Comparison of ENCODE assay signal across 8 mouse cellular contexts in the genomic region with DNA sequence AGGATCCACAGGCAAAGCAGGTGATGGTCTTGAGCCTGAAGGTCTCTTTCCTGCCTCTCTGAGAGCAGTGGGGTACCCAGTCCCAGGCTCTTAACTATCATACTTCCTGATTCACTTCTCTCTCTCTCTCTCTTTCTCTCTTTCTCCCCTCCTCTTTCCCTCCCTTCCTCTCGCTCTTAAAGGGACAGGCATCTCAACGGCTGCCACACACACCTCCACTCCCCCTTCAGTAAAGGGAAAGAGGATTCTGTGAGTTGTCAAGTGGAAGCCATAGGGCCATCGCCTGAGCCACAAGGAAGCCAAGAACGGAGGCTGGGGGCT. TPM values are rescaled to one million over a fixed set of nuclear protein-coding genes. Genes with fewer than 3 reads are reported as not detected.
DNase-seq lines count a peak whose midpoint lies in the region; ATAC-seq and TF ChIP-seq lines count a peak whose summit lies in the region.

A gene (minus strand): TSS at position 151 of the 321 bp plus-strand sequence.

- no peak for DNase-seq in heart, postnatal 14 days
- peak; percentile 52 for DNase-seq in CH12.LX (ENCODE audit: extremely low read depth)
- DNase-seq in gonadal fat pad, adult 2 months (ENCODE audit: low read depth) = no peak
- DNase-seq in ovary, postnatal 36 days (ENCODE audit: low spot score) = no peak
- DNase-seq in left cerebral cortex, postnatal 25 days (ENCODE audit: low spot score in 2 of 2) = no peak
- no peak for DNase-seq in layer of hippocampus, postnatal 14 days (ENCODE audit: low spot score in 2 of 2)

- H3K4me3 ChIP-seq in heart, embryonic 16.5 days (ENCODE audit: low read length) = peak within 1 kb of the TSS; percentile 56
- H3K4me3 ChIP-seq in CH12.LX (replicated peaks in 1 of 3; ENCODE audit: low read depth in 2 of 3, low read length in 2 of 3, poor library complexity in 1 of 3) (peak within 1 kb of the TSS; percentile 62 to 83 (median 81)), macrophage (ENCODE audit: inconsistent target) (peak within 1 kb of the TSS; percentile 84)

- no peaks in the 10 kb centered on the region for H3K27me3 ChIP-seq in heart, embryonic 16.5 days (ENCODE audit: control insufficient read depth, insufficient read depth, low read length)
- H3K27me3 ChIP-seq in CH12.LX (replicated peaks) = no peaks in the 10 kb centered on the region

- intact Hi-C loops in heart, postnatal 14 days (cut with DNase I) = no loop called here
- intact Hi-C loops in left cerebral cortex, postnatal 25 days (cut with DNase I) = no loop called here

- peak within 1 kb of the TSS; percentile 70 for H3K9ac ChIP-seq in heart, embryonic 16.5 days (ENCODE audit: low read length)
- peak within 1 kb of the TSS; percentile 88 for H3K9ac ChIP-seq in CH12.LX (ENCODE audit: insufficient read depth, low read depth)

- peak within 1 kb of the TSS; percentile 74 for H3K27ac ChIP-seq in heart, embryonic 16.5 days (ENCODE audit: low read length)
- H3K27ac ChIP-seq in CH12.LX (ENCODE audit: insufficient read depth, low read depth) (peak within 1 kb of the TSS; percentile 61), macrophage (peak within 1 kb of the TSS; percentile 94)

- TF ChIP-seq RAD21 in CH12.LX (IDR thresholded peaks at IDR 0.05; ENCODE audit: low read depth, low read length) = no peak

- peaks cover 8% of the 10 kb centered on the region for H3K4me1 ChIP-seq in heart, embryonic 16.5 days (ENCODE audit: control insufficient read depth, insufficient read depth, low read length)
- H3K4me1 ChIP-seq in CH12.LX (ENCODE audit: control insufficient read depth in 1 of 2, insufficient read depth in 2 of 2) = peaks cover 28 to 68% of the 10 kb centered on the region in 2 experiments

- ATAC-seq in heart, embryonic 16.5 days (replicated peaks; ENCODE audit: extremely low read depth, insufficient read depth, low FRiP score) = peak; percentile 55

- peak; percentile 59 for TF ChIP-seq POLR2A in CH12.LX (IDR thresholded peaks at IDR 0.05; ENCODE audit: low read depth, low read length)

- in situ Hi-C loops in CH12.LX (cut with MboI; ENCODE audit: low pct_ligation_motif_present, low pct_unique_long_range_greater_than_20kb, low sequenced_read_pairs) = no loop called here

- no peak for TF ChIP-seq EP300 in CH12.LX (IDR thresholded peaks at IDR 0.05; ENCODE audit: low read length)

- dilution Hi-C loops in CH12.LX (cut with MboI; ENCODE audit: extremely low pct_ligation_motif_present, extremely low pct_unique_long_range_greater_than_20kb, low sequenced_read_pairs) = no loop called here

- no peak for TF ChIP-seq CTCF in CH12.LX (conservative IDR thresholded peaks at IDR 0.05 in 1 of 2, IDR thresholded peaks at IDR 0.05 in 1 of 2; ENCODE audit: low read depth in 2 of 2, low read length in 2 of 2)

- H3K4me2 ChIP-seq in heart, embryonic 16.5 days (ENCODE audit: low read depth, low read length) = peak within 1 kb of the TSS; percentile 67
- peak within 1 kb of the TSS; percentile 92 for H3K4me2 ChIP-seq in CH12.LX (ENCODE audit: insufficient read depth, low read depth, poor library complexity, severe bottlenecking)

- H3K9me3 ChIP-seq in heart, embryonic 16.5 days (replicated peaks; ENCODE audit: control insufficient read depth, low read length) = no peaks in the 10 kb centered on the region
- H3K9me3 ChIP-seq in CH12.LX (replicated peaks; ENCODE audit: low read length) = no peaks in the 10 kb centered on the region

- H3K79me2 ChIP-seq in CH12.LX (replicated peaks; ENCODE audit: control insufficient read depth, extremely low read depth, insufficient read depth, poor library complexity, severe bottlenecking) (peaks cover 18% of the 10 kb centered on the region), macrophage (ENCODE audit: inconsistent target) (peaks cover 51% of the 10 kb centered on the region)

- WGBS in heart, embryonic 16.5 days = 22% methylated on average over 4 of the region's 4 CpGs
- WGBS in macrophage (ENCODE audit: missing documents) = 2% methylated on average over 4 of the region's 4 CpGs

- no peaks in the 10 kb centered on the region for H3K36me3 ChIP-seq in heart, embryonic 16.5 days (ENCODE audit: control insufficient read depth, insufficient read depth)
- H3K36me3 ChIP-seq in CH12.LX (replicated peaks in 1 of 2; ENCODE audit: control insufficient read depth in 1 of 2, insufficient read depth in 1 of 2, low read length in 1 of 2) = peaks cover 13 to 29% of the 10 kb centered on the region in 2 experiments
- H3K36me3 ChIP-seq in macrophage (ENCODE audit: inconsistent target) = peaks cover 9% of the 10 kb centered on the region; the same call in 1 of the 2 replicates

TF ChIP-seq in CH12.LX, 34 proteins besides CTCF, POLR2A, EP300 and RAD21:
- TF ChIP-seq UBTF (IDR thresholded peaks at IDR 0.05; ENCODE audit: low read depth, low read length) = no peak
- no peak for TF ChIP-seq ZC3H11A (IDR thresholded peaks at IDR 0.05; ENCODE audit: low read depth, low read length)
- TF ChIP-seq ELF1 (IDR thresholded peaks at IDR 0.05; ENCODE audit: low read depth, low read length) = peak; percentile 83
- TF ChIP-seq MAFK (IDR thresholded peaks at IDR 0.05; ENCODE audit: insufficient replicate concordance, low read length) = no peak
- peak; percentile 85; the same call in 1 of the 2 replicates for TF ChIP-seq CHD1 (IDR thresholded peaks at IDR 0.05; ENCODE audit: low read depth, low read length)
- TF ChIP-seq MXI1 (IDR thresholded peaks at IDR 0.05; ENCODE audit: low read depth, low read length) = peak; percentile 28; the same call in 1 of the 2 replicates
- peak; percentile 85 for TF ChIP-seq SIN3A (IDR thresholded peaks at IDR 0.05; ENCODE audit: low read length)
- TF ChIP-seq ZMIZ1 (IDR thresholded peaks at IDR 0.05; ENCODE audit: low read depth, low read length) = no peak
- TF ChIP-seq KAT2A (IDR thresholded peaks at IDR 0.05; ENCODE audit: insufficient replicate concordance, low read length) = no peak
- TF ChIP-seq GABPA (IDR thresholded peaks at IDR 0.05; ENCODE audit: insufficient replicate concordance, low read depth, low read length) = no peak
- TF ChIP-seq HCFC1 (IDR thresholded peaks at IDR 0.05; ENCODE audit: low read depth, low read length) = peak; percentile 60; the same call in 1 of the 2 replicates
- TF ChIP-seq TCF12 (IDR thresholded peaks at IDR 0.05; ENCODE audit: low read depth, low read length) = 0 out of 2 replicates have a peak, but pooled peaks have one; percentile 24
- no peak for TF ChIP-seq USF2 (conservative IDR thresholded peaks at IDR 0.05; ENCODE audit: low read depth, low read length)
- peak; percentile 68; the same call in 1 of the 2 replicates for TF ChIP-seq MAZ (IDR thresholded peaks at IDR 0.05; ENCODE audit: low read depth, low read length)
- TF ChIP-seq TBP (conservative IDR thresholded peaks at IDR 0.05; ENCODE audit: low read depth, low read length) = peak; percentile 63
- no peak for TF ChIP-seq MEF2A (IDR thresholded peaks at IDR 0.05; ENCODE audit: borderline replicate concordance, low read depth, low read length)
- peak; percentile 33; the same call in 1 of the 2 replicates for TF ChIP-seq IRF4 (IDR thresholded peaks at IDR 0.05; ENCODE audit: low read depth, low read length)
- no peak for TF ChIP-seq NRF1 (IDR thresholded peaks at IDR 0.05; ENCODE audit: low read depth, low read length)
- no peak; the same call in 1 of the 2 replicates for TF ChIP-seq POLR2AphosphoS2 (IDR thresholded peaks at IDR 0.05; ENCODE audit: low read depth, low read length)

RNA-seq across cellular contexts. Expression of the gene that starts here (rescaled TPM):
- 4.0 and 5.0 TPM in 2 replicates for polyA plus RNA-seq in heart, embryonic 16.5 days (2015; fragmentation: Nextera tagmentation; extraction: Ambion mirVana)
- 1 to 10 TPM; 2.2 to 3.0 TPM for total RNA-seq in heart, postnatal 14 days (2021)
- total RNA-seq in CH12.LX (2012; rRNA removed) (31.6 and 43.8 TPM in 2 replicates), CH12.LX (2014; rRNA removed) (11.6 and 14.0 TPM in 2 replicates)
- polyA plus RNA-seq in CH12.LX (2012; ENCODE audit: insufficient read length, low read depth) (29.5 and 33.1 TPM in 2 replicates), macrophage (2018) (63.3 to 156 TPM (median 108 TPM) in 3 replicates)
- polyA plus RNA-seq in gonadal fat pad, adult 2 months (2012; rRNA removed) = 12.2 and 14.2 TPM in 2 replicates
- 1,000 to 10,000 TPM; 1,136 to 6,556 (median 3,620) TPM for total RNA-seq in macrophage (2018; cell fraction: chromatin; rRNA removed)
- total RNA-seq in macrophage (2018; cell fraction: cytosol; rRNA removed) = 100 to 1,000 TPM in 17 of 26 experiments, 10 to 100 TPM in 9; 69.2 to 344 (median 158) TPM
- total RNA-seq in macrophage (2018; cell fraction: nucleus; rRNA removed) = 1,000 to 10,000 TPM in 20 of 26 experiments, 100 to 1,000 TPM in 6; 493 to 2,755 (median 1,436) TPM
- 1 to 10 TPM; 1.4 to 1.7 TPM for total RNA-seq in left cerebral cortex, postnatal 25 days (2021)
- total RNA-seq in layer of hippocampus, postnatal 14 days (2021) = 1 to 10 TPM; 3.0 to 3.9 TPM
